Mouse (Mus musculus): ENCODE measurements around the gene Cryzl2. TPM values are rescaled to one million over a fixed set of nuclear protein-coding genes. Genes with fewer than 3 reads are reported as not detected.
A peak's percentile ranks its signal among the peaks of the same experiment; 100 is the strongest.

The Cryzl2 gene
- polyA plus RNA-seq, 1 experiment, result 9.1 TPM

DNA sequence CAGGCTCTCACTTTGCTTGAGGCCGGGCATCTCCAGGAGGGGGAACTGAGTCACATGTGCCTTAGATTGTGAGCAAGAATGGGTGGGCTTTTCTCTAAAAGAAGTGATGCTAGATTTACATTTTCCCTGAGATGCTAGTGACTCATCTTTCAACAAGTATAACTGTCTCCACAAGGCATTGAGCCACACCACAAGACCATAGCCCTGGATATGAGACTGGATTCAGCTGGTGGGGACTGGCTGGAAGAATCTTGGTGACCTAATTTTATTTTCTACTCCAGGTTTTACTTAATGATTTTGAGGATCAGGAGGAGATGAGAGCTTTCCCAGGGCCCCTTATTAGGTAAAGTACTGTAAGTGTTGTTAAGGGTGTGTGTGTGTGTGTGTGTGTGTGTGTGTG is 77.2 kb downstream of the Cryzl2 start:
- TF ChIP-seq CTCF (IDR thresholded peaks at IDR 0.05; ENCODE audit: control insufficient read depth, insufficient read depth, low read length) (no peak), POLR2A (IDR thresholded peaks at IDR 0.05; ENCODE audit: borderline replicate concordance, control insufficient read depth, low read depth, low read length) (no peak)
- WGBS, result 80% methylated on average over 1 of the region's 1 CpGs
- no peaks in the 10 kb centered on the region; the same call in 1 of the 2 replicates for H3K4me1 ChIP-seq (ENCODE audit: control insufficient read depth, insufficient read depth, low read length)
- no peak overlapping the region for H3K27ac ChIP-seq (ENCODE audit: control insufficient read depth, insufficient read depth, low read depth, low read length, poor library complexity)
- H3K4me3 ChIP-seq (replicated peaks; ENCODE audit: control insufficient read depth, low read depth, low read length), result no peak overlapping the region

DNA sequence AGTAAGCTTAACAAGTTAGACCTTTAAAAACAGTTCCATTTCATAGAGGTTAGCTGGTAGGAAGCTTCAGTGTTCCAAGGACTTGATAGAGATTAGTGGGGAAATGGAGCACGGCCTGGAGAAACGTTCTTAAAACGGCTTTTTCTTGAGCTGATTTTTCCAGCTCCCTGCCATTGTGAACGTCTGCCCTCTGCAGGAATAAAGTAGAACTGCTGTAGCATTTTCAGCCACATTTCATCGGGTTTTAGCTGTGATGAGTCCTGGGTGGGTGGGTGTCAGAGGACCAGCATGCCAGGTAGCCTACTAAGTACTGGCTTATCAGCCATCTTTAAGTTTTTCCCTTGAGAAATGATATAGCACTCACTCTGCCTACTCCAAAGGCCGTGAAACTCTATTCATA is 78.1 kb downstream of the Cryzl2 start:
- Histone ChIP-seq H3K4me3 (replicated peaks; ENCODE audit: control insufficient read depth, low read depth, low read length) (no peak overlapping the region), H3K4me1 (ENCODE audit: control insufficient read depth, insufficient read depth, low read length) (no peaks in the 10 kb centered on the region; the same call in 1 of the 2 replicates), H3K27ac (ENCODE audit: control insufficient read depth, insufficient read depth, low read depth, low read length, poor library complexity) (no peak overlapping the region)
- TF ChIP-seq CTCF (IDR thresholded peaks at IDR 0.05; ENCODE audit: control insufficient read depth, insufficient read depth, low read length) (peak; percentile 12; the same call in 1 of the 2 replicates), POLR2A (IDR thresholded peaks at IDR 0.05; ENCODE audit: borderline replicate concordance, control insufficient read depth, low read depth, low read length) (no peak)
- 11% methylated on average over 6 of the region's 6 CpGs for WGBS

DNA sequence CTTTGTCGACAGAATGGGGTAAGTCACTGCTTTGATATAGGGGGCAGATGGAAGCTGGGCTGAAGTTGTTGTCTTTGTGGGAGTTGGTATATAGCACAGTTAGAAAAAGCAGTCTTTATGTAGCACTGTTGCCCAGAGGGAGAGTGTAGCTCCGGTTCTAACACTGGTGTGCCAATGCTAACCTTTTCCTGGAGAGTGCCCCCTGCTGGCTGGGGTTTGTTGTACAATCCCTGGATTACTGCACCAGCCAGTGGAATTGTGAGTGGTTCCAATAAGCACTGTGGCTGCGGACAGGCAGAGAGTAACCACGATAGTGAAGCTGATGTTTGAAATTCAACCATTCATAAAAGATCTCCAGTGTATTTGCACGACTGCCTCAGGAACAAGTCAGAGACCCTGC is 79.3 kb downstream of the Cryzl2 start:
- WGBS, result 71% methylated on average over 5 of the region's 5 CpGs
- TF ChIP-seq POLR2A (IDR thresholded peaks at IDR 0.05; ENCODE audit: borderline replicate concordance, control insufficient read depth, low read depth, low read length) (no peak), CTCF (IDR thresholded peaks at IDR 0.05; ENCODE audit: control insufficient read depth, insufficient read depth, low read length) (peak; percentile 33)
- H3K4me3 ChIP-seq (replicated peaks; ENCODE audit: control insufficient read depth, low read depth, low read length), result no peak overlapping the region
- no peaks in the 10 kb centered on the region; the same call in 1 of the 2 replicates for H3K4me1 ChIP-seq (ENCODE audit: control insufficient read depth, insufficient read depth, low read length)
- H3K27ac ChIP-seq (ENCODE audit: control insufficient read depth, insufficient read depth, low read depth, low read length, poor library complexity), result no peak overlapping the region

Other genes starting within 250 kb of the Cryzl2 start
- gene Rasal2, start 46.0 kb upstream of the Cryzl2 start, polyA plus RNA-seq (2011; ENCODE audit: insufficient read depth, insufficient read length, low replicate concordance, missing spikeins), result 0.29 and 0.57 TPM in 2 replicates
- 1.6 TPM in 1 of 2 replicates, not detected in the other for gene Sec16b, start 48.2 kb downstream of the Cryzl2 start, polyA plus RNA-seq (2011; ENCODE audit: insufficient read depth, insufficient read length, low replicate concordance, missing spikeins)